Mouse (Mus musculus): ENCODE measurements around the gene Olfr1428.
"Not testable (repeated sequence)": the region's sequence is repeated elsewhere in the genome, so short reads cannot be mapped to it uniquely, and the experiment has no call there.

Gene Olfr1428

DNA sequence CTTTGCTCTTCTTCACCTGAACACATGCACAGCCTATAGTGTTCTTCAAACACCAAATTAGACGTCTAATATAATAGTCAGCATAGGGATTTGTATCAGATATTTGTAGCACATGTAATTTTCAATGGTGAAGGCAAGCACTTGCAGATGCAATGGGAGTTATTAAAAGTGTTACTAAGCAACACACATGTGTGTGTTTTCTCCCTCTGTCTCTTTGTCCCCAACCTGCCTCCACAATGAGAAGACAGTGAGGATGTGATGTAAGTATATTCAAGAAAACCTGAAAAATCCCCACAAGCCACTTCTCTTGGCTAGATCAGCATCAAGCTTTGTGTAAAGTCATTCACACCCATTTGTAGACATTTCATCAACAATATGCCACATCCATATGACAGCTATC, at the start of gene Olfr1428:
Gene Olfr1428, minus strand, starts transcription at position 101 of the 400 bp plus-strand sequence.
- DNase-seq, result no peak

DNA sequence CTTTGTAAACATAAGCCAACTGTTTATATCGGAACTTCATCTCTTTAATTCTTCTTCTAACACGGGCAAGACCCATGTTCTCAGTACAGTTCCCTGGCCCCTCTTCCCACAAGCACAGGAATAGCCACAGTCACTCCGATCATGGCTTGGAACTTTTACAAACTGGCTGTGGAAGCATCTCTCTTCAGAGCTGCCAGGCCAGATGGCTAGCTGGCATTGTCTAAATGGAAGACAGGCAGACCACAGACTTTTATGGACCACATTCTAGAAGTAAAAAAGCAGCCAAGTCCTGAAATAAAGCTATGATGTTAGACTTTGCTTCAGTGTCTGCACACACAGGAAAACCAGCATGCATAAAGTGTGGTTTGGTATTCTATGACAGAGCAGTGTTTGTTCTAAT, 29.8 kb upstream of the Olfr1428 start:
- DNase-seq, result no peak

DNA sequence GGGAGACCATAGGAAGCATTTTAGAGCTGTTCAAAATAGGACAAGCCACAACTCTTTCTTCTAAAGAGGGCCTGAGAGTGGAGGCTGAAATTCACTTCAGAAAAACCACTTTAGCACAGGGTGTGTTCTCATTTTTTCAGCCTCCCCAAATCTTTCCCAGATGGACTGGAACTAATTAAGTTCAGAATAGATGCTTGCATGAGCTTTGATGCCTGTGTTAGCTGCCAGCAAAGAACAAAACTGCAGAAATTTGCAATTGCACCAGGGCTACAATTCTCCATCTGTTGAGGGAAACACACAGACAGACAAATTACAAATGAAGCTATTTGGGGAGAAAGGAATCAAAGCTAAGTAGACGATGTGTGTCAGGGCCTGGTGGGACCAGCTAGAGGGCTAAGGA, 27.7 kb upstream of the Olfr1428 start:
- no peak for DNase-seq

DNA sequence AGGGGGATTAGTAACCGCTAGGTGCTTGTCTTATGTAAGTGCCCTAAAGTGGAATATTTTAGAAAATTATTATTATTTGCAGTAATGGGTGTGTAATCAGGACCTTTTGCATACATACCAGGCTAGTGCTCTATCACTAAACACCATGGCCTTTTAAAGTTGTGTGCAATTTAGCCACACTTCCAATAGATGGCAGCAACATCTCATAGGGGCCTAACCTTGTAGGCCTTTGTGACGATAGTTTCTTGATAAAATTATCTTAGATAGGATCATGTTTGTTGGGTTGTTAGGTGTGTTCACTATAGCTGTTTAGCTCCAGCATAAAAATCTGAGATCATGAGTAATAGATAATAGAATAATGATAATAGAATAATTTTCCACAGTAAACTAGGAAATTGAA, 18.6 kb upstream of the Olfr1428 start:
- DNase-seq, result peak; percentile 15

DNA sequence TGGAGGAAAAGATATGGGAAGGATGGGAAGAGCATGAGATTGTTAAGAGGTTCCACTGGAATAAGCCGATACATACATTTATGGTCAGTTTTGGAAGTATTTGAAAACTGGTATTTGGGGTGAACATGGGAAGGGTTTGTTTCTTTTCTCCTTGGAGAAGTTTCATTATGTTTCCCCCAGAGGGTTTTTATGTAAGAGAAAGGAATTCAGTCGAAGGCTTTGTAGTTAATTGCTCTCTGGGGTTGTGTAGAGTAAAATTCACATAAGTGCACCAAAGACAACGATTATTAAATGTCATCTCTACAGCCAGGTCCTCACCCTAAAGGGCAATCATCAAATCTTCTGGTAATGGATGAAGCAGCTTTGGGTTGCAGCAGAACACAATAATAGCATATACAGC, 7.4 kb upstream of the Olfr1428 start, which contains the start of gene Olfr76:
Gene Olfr76, minus strand, starts transcription at position 101 of the 400 bp plus-strand sequence.
- DNase-seq, result no peak

DNA sequence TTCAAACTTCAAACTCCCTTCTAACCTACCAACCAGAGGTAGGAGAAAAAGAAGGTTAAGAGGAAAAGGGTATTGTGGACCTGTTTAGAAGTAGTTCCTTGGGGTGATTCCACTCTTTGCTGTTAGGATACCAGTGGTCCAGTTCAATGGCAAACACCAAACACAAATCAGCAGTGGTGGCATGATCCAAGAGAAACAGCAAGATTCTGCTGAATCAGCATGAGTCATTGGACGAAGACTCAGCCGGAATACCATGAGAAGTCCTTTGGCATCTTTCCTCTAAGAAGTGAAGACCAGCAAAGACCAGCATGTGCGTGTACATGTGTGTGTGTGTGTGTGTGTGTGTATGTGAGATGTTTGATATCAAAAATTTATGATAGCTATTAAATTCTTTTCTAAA, 767 bp upstream of the Olfr1428 start:
- no peak for DNase-seq

DNA sequence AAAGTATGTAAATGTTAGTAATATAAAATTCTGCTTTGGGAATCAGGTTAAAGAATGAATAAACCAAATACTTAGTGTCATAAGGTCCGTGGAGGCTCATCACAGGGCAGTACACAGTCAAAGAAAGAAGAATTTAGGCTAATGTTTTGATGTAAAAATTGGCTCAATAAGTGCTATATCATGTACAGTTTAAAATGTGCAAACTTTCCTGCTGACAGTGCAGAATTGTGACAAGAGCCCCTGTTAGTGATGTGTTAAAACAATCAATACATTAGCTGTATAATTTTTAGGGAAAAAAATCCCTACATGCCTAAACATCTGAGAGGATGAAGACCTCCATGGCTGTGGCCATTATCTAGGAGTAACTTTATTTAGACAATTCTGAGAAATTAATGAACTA, 1.9 kb downstream of the Olfr1428 start:
- DNase-seq, result no peak

DNA sequence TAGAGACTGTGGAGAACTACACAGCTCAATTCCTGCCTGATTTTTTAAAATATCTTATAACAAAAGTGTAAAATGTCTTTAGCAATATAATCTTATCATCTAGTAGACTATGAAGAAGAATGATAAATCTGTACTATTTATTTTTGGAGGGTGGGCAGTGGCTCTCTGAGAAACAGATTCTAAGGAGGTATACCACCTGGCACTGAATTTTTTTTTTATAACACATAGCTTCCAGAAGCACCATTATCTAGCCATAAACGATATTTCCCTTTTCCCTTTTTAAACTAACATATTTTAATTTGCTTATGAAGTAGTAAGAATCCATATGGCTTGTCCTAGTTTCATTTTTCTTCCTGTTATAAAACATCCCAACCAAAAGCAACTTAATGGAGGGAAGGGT, 11.2 kb downstream of the Olfr1428 start:
- DNase-seq, result no peak

DNA sequence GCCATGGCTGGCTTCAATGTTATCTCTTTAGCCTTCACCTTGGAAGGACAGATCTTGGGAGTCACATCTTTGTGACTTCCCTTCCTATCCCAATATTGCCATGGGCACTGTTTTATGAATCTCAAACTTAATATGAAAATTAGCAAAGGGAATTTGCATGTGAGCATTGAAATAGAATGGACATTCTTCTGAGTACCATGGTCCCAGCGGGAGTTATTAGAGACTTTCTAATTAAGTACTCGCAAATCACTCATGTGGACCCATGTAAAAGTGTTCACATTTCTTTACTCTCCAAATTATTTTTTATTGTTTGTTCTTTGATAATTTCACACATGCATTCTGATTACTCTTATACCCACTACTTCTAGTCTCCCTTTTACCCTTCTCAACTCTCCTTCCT, 12.5 kb downstream of the Olfr1428 start, which contains the start of gene Olfr1427:
Gene Olfr1427, minus strand, starts transcription at position 101 of the 400 bp plus-strand sequence.
- no peak for DNase-seq

DNA sequence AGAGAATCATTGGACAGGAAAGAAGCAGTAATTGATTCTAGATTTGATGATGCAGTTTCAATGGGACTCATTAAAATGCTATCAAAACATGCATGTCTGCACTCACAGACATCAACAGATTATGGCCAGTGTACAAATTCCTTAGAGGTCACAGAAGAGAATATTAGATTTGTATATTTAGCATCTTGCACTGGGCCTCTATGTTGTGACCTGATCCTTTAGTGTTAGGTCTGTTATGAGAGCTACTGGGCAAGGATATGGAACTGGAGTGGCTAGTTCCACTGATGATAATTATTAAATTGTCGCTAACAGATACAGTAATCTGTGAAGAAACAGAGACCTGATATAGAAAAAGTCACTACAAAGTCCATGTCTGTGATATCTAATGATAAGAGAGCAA, 23.8 kb downstream of the Olfr1428 start, which contains the start of gene Olfr1426:
Gene Olfr1426, minus strand, starts transcription at position 101 of the 400 bp plus-strand sequence.
- DNase-seq, result no peak

DNA sequence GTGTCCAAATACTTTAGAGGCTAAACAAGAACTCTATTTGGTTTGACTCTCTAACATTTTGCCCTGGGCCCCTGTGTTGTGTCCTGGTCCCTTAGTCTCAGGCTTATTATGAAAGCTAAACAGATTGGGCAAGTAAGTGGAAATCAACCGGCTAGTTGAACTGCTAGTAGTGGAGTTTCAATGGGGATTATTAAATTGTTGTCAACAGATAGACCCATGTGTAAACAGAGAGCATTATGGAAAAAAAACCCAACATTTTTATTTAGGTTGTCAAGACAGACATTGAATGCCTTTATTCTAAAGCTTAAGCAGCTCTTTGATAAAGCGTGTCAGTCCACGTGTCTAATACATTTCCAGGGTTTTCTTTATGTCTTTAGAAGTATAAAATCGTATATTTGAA, 38.1 kb downstream of the Olfr1428 start, which contains the start of gene Olfr1425:
Gene Olfr1425, minus strand, starts transcription at position 101 of the 400 bp plus-strand sequence.
- not testable (repeated sequence) for DNase-seq

DNA sequence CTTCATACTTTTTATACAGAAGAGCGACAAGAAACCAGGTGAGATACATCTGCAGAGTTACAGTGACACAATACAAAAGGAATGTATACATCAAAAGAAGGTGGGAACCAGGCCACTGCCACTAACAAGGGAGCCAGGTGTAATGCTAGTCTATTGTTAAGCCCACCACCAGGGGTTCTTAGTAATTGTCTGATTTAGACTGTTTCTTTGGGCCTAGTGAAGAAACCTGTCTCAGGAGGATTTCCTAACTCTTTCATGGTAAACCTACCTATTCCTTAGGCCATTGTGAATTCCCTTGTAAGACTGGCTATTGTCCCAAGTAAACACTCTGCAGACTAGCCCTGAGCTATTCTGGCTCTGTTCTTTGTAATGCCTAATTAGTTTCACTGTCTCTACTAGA, 46.2 kb downstream of the Olfr1428 start:
- DNase-seq, result not testable (repeated sequence)

DNA sequence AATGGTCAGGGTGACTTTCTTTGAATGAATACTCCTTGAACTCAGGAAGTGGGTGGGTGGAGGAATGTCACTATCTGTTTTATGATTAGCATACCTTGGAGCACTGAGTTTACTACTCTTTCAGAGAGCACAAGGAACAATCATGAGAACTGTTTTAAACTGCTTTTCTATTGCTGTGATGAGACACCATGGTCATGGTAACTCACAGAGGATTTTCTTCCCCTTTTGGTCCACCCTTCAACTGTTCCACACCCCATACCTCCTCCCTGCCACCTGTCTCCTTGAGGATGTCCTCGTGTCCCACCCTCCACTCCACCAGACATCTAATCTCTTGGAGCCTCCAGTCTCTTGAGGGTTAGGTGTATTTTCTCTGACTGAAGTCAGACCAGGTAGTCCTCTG, 47.9 kb downstream of the Olfr1428 start:
- not testable (repeated sequence) for DNase-seq

DNA sequence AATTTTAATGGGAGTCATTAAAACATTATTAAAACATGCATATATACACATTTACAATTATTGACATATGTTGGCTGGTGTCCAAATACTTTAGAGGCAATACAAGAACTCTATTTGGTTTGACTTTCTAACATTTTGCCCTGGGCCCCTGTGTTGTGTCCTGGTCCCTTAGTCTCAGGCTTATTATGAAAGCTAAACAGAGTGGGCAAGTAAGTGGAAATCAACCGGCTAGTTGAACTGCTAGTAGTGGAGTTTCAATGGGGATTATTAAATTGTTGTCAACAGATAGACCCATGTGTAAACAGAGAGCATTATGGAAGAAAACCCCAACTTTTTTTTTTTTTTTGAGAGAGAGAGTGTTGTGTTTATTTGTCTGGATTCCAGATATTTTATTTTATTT, 53.1 kb downstream of the Olfr1428 start, which contains the start of gene Olfr1424:
Gene Olfr1424, minus strand, starts transcription at position 101 of the 400 bp plus-strand sequence.
- not testable (repeated sequence) for DNase-seq
